Mouse (Mus musculus): ENCODE measurements around the gene Scp2.

DNA sequence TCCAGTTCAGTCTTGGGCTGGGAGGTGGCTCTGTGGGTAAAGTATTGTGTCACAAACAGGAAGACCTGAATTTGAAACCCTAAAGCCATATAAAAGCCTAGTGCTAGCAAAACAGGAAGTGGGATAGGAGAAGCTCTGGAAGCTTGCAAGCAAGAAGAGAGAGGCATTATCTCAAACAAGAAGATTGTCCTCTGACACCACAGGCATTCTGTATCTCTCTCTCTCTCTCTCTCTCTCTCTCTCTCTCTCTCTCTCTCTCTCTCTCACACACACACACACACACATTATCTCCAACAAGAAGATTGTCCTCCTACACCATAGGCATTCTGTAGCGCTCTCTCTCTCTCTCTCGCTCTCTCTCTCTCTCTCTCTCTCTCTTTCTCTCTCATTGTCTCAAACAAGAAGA, 62.4 kb downstream of the Scp2 start:
- TF ChIP-seq MAFK (IDR thresholded peaks at IDR 0.05; ENCODE audit: insufficient read depth, low read depth, low read length), result no peak
- TF ChIP-seq CHD2 (IDR thresholded peaks at IDR 0.05; ENCODE audit: low read depth, low read length), result no peak
- no peak for TF ChIP-seq HCFC1 (IDR thresholded peaks at IDR 0.05; ENCODE audit: borderline replicate concordance, insufficient read depth, low read length)
- no peak for TF ChIP-seq ZNF384 (IDR thresholded peaks at IDR 0.05; ENCODE audit: low read depth, low read length)

All from ES-E14 (cell line).